Mouse (Mus musculus) 3134 (cell line): Measurements from ENCODE around the gene Sirt3.

Experiments
- DNase-seq: peaks from one replicate; pipeline ENCODE4 v3.0.0-alpha.2; 2011; ENCODE audit warnings: low spot score; ENCODE audit not compliant: insufficient read length; ENCODE audit errors: extremely low read depth

The Sirt3 gene

DNA sequence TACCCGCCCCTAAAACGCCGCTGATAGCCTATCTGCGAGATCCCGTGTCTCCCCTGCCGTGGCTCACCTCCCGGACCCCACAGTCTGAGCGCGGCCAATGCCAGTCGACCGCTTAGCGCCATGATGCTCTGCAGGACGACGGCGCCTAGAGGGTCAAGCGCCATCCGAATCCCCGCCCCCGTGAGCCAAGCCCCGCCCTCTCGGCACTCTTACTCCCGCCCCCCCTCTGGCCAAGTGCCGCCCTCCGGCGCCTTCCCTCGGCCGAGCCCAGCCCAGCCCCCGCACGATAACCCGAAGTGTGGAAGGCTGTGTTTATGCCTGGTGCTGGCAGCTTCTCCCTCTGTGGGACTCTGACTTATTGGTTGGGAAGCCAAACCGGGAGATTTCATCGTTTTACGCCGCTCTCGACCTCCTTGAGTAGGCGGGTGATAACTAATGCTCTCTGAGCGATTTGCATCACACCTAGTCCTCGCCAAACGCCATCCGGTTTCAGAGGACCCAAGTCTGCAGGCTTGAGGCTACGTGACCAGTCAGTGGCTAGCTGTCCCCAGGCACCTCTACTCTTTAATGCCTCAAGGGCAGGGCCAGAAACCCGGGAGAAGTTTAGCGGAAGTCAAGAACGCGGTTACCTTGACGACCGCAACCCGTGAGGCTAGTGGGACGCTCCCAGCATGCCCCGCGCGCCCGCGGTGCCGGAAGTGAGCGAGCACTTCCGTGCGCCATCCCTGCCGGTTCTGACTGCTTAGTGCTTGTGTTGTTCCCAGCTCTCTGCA, at the start of gene Sirt3, which contains the start of gene Psmd13:
TSS of gene Sirt3 (minus strand) at position 614 of the 773 bp plus-strand sequence.
TSS of gene Psmd13 (plus strand) at position 273 of the 773 bp plus-strand sequence.
- peak; percentile 95 for DNase-seq

DNA sequence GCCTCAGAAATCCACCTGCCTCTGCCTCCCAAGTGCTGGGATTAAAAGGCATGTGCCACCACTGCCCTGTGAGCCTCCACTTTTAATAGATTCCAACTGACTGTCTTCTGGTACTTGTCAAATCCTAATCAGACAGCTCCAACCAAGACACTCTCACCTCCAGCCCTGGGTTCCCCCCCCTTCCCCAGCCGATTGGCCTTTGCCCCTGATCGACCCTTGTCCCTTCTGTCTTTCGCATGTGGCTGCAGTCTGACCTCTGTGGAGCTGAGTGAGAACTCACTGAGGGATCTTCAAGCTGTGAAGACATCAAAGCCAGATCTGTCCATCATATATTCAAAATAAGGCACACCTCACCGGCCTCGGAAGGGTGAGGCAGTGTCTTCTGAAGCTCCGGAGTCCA, 45.1 kb upstream of the Sirt3 start:
- no peak for DNase-seq

DNA sequence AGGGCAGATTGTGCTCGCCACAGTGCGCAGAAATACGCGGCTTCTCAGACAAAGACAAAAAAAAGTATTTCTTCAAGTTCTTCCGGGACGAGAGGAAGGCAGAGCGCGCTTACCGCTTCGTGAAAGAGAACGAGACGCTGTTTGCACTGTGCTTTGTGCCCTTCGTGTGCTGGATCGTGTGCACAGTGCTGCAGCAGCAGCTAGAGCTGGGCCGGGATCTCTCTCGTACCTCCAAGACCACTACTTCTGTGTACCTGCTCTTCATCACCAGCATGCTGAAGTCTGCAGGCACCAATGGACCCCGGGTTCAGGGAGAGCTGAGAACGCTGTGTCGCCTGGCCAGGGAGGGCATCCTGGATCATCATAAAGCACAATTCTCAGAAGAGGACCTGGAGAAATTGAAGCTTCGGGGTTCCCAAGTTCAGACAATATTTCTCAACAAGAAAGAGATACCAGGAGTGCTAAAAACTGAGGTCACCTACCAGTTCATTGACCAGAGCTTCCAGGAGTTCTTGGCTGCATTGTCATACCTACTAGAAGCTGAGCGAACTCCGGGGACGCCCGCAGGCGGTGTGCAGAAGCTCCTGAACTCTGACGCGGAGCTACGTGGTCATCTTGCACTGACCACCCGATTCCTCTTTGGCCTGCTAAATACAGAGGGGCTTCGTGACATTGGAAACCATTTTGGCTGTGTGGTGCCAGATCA, 41.1 kb upstream of the Sirt3 start:
- no peak for DNase-seq

DNA sequence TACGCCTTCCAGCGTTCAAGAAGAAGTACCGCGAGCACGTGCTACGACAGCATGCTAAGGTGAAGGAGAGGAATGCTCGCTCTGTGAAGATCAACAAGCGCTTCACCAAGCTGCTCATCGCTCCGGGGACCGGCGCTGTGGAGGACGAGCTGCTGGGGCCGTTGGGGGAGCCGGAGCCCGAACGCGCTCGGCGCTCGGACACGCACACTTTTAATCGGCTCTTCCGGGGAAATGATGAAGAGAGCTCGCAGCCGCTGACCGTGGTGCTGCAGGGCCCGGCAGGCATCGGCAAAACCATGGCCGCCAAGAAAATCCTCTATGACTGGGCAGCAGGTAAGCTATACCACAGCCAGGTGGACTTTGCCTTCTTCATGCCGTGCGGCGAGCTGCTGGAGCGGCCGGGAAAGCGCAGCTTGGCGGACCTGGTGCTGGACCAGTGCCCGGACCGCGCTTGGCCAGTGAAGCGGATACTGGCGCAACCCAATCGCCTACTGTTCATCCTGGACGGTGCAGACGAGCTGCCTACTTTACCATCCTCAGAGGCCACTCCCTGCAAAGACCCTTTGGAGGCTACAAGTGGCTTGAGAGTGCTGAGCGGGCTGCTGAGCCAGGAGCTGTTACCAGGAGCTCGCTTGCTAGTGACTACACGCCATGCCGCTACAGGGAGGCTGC, 40.4 kb upstream of the Sirt3 start:
- no peak for DNase-seq

DNA sequence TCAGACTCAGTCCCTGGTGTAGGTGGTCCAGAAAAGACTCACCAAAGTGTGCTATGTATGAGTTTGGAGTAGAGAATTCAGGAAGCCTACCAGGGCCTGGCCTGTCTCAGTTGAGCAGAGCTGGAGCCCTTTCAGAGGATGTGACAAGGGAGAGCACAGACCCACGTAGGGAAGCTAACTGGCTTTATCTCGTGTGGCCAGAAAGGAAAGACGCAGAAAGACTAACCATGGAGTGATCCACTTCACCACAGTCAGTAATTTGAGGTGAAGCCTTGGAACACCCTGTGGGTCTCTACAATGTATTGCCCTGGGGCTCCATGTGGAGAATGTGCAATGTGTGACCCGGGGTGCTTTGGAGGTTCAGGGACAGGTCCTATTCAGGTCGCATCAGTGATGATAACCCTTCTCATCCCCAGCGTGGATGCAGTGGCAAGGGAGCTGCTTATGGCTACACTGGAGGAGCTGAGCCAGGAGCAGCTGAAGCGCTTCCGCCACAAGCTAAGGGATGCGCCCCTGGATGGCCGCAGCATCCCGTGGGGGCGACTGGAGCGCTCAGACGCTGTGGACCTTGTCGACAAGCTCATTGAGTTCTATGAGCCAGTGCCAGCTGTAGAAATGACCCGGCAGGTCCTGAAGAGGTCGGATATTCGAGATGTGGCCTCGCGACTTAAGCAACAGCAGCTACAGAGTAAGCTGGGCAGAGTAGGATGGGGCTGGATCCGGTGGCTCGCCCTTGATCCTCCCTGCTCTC, 39.3 kb upstream of the Sirt3 start:
- no peak for DNase-seq

DNA sequence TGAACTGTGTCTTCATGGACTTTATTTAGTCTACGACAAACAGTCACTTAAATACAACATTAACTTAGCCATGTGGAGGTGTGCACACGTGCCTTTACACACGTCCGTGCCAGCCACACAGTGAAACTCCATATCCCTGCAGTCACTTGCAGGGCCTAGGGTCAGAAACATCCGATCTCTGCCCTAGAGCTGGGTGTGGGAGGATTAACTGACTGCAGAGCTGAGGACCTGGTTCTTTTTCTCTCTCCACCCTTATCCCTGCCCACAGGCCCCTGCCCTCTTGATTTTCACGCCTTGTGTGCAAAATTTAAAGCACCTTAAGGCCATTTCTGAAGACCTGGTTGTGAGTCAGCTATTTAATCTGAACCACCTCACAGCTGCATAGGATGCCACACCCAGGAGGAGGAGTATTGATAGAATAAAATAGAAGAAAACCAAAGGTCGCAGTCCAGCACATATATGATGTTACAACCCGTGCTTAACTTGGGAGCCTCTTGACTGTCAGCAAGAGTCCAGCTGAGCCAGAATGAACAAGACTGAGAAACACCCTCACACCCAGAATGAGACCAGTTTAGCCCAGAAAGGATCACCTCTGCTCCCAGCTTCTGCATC, 38.4 kb upstream of the Sirt3 start, which contains the start of gene Nlrp6:
TSS of gene Nlrp6 (plus strand) at position 485 of the 612 bp plus-strand sequence.
- no peak for DNase-seq

DNA sequence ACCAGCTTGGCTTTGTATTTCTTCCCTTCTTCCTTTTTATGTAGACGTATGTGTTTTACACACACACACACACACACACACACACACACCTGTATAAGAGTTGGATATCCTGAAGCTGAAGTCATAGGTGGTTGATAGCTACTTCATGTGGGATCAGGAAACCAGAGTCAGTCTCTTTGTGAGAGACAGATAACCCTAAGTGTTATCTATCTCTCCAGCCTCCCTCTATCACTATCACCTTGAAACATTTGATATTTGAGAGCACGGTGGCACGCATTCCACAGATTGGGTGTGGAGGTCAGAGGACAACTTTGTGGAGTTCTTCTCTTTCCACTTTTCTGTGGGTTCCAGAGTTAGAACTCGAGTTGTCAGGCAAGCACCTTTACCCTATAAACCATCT, 37.8 kb upstream of the Sirt3 start:
- no peak for DNase-seq

DNA sequence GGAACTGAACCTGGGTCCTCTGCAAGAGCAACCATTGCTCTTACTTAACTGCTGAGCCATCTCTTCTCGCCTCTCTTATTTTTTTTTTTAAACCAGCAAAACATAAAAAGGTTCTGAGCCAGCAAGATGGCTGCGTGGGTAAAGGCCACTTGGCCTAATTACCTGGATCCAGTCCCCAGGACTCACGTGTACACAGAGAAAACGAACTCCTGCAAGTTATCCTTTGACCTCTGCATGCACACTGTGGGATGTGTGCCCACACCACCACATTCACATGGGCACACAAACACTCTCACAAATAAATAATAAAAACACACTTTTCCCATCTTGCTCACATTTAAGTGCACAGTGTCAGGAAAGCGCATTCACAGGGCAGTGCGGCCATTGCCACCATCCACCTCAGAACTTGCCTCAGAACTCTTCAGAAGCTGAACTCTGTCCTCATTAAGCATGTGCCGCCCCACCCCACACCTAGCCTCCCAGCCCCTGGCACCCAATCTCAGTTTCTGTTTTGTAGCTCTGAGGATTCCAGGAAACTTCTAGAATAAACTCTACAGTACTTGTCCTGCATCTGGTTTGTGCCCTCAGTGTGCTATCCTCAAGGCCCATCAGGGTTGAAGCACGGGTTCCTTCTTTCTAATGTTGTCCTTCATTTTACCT, 32.1 kb upstream of the Sirt3 start:
- DNase-seq = no peak

DNA sequence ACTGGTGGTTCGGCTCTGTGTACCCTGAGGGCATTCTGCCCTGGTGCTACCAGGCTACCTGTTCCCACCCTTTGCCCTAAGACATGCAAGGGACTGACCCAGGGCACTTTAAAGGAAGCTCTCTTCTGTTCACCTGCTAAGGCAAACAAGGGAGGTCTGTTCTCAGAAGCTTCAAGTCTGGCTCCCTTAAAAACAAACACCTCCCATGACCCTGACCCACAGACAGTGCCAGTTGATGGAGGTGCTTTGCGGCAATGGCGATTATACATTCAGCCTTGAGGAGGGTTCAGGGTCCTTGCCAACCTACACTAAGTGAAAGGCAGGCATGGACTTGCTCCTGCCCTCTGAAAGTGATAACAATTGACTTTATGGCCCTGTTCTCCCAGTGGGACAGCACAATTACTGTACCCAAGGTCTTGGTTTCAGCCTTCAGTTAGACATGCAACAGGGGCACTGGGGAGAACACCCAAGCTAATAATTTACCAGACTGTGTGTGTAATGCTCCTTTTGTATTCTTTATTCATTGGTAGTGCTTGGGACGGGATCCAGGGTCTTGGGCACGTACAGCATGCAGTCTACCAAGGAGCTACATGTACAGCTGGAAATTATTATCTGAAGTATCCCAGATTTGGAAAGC, 30.9 kb upstream of the Sirt3 start:
- DNase-seq = no peak

DNA sequence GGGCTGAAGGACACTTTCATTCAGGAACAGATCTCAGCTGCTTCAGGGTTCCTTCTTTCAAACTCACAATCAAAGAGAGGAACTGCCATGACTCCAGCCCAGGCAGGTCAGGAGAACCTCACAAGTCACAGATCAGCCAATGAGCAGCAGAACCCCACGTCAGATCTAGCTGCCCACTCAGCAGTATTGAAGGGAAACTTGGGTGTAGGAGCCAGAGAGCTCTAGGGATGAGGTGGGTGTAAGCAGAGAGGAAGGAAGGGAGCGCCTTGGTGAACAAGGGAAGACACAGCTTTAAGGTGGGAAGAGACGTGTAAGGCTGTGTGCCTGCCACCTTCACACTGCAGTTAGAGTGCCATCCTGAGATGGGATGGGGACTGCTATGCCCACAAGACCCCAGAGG, 30.2 kb upstream of the Sirt3 start:
- DNase-seq = no peak

DNA sequence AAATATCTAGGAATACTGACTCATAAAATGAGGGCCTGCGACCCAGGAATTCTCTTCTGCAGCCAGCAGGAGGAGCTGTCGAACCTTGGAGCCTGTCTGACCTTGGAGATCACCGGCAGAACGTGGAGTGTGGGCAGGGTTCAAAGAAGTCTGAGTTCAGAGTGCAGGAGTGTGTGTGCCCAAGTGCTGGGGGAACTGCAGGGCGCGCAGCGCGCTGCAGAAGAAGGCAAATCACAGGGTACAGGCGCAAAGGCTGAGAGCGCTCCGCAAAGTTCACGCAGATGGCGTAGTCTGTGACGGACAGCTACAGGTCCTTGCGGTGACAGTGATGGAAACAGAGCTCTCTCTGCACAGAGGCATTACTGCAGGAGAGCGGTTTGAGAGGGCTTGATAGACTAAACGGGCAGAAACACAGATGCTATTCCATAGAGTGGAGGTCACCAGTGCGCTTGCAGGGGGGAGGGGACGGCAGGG, 26.6 kb upstream of the Sirt3 start:
- peak; percentile 48 for DNase-seq

DNA sequence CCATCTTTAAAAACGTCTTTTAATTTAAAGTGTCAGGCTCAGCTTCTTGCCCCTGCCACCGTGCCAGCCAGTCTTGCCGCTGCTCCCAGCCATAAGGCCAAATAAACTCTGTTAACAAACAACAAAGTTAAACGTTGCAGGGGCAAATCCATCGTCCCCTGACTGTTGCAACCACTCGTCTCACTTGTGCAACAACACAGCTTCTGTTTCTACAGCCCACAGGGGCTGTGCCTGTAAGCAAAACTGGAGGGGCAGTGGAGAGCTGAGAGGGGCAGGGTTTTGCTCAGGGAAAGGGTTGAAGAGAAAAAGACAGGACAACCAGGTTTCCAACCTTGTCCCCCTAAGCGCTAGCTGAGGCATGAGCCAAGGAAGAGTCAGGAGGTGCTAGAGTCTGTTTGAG, 26.1 kb upstream of the Sirt3 start:
- no peak for DNase-seq

DNA sequence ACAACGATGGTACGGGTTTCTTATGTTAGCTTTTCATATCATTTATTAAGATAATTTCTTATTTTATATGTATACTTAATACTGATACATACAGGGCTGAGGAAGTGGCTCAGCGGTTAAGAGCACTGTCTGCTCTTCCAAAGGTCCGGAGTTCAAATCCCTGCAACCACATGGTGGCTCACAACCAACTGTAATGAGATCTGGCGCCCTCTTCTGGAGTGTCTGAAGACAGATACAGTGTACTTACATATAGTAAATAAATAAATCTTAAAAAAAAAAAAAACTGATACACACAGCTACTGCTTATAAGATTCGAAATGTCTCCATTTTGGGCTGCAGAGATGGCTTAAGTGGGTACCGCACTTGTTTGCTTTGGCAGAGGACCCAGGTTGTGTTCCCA, 25.6 kb upstream of the Sirt3 start:
- DNase-seq = no peak

DNA sequence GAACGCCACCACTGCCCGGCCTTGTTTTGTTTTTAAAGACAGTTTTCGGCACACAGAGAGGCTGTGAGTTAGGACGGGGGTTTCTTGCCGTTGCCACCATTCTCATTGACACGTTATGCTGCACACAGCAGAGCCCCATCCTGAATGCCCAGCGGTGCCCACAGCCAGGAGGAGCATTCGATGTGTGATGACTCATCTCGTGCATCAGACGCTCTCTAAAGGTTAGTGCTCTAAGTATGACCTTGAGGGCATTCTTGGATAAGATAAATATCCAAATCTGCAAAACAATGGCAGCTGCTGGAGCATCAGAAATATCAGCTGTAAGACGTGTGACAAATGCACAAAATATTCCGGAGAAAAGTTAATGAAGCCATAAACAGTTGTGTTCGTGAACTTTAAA, 25.0 kb upstream of the Sirt3 start:
- no peak for DNase-seq

DNA sequence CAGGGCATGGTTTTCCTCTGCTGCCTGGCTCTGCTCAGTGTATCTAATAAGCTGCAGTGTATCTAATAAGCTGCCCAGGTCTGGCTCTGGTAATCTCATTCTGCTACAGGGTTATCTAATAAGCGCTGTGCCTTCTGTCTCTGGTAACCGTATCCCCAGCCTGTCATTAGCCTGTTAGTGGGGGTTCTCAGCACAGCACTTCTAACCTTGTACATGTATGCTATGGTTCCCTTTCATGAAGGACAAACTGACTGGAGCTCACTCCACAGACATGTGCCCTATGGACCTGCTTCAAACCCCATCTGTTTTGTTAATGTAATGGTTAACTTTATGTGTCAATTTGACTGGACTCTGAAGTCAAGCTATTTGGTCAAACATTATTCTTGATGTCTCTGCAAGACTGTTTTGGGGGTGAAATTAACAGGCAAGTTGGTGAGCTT, 23.6 kb upstream of the Sirt3 start:
- no peak for DNase-seq

DNA sequence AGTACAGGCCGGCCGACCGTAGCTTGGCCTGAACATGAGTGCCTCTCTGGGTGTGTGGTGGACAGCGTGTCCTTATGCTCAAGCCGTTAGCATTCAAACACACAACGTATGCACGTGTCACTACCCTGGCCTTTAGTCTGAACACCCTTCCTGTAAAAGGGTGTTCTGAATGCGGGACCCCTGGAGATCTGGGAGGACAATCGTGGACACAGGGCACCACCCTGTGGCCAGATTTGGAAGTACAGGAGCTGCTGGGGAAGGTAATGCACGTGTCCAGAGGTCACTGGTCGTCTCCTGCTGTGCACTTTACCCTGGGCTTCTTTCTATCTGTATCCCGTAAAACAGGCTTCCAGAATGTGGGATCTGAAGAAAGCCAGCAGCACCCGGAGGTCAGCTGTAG, 21.1 kb upstream of the Sirt3 start:
- DNase-seq = peak; percentile 38

DNA sequence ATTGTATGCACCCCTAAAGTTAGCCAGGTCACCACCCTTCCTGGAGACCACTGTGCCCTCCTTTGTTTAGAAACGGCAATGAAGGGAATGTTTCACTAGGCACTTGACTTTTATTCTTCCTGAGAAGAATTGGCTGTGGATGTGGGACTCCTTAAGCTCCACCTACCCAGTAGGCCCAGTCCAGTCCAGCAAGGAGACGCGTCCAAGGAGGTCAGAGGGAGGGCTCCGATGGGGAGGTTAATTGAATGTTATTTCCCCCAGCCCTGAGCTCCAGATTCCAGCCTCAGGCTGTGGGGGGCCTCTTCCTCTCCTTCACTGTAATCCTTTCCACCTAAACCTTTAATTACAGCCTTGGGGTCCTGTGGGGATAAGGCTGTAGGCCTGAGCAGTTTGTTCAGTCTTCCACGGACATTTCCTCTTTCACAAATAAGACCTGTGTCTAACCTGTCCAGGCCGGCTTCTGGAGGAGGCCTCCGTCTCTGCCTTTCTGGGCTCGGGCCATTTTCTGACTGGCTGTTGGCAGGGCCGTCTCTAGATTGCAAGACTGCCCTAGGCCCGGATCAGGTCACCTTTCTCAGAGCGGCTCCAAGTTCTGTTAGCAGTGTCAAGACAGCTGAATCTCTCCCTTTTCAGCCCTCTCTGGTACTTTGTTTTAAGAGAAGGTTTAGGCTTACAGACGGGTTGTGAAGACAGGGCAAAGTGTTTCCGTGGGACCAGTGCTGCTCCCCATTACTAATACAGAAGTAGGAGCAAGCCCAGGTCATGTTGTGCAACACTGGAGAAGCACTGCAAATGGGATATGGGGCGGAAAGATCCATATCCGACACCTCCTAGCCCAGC, 20.1 kb upstream of the Sirt3 start:
- DNase-seq = no peak

DNA sequence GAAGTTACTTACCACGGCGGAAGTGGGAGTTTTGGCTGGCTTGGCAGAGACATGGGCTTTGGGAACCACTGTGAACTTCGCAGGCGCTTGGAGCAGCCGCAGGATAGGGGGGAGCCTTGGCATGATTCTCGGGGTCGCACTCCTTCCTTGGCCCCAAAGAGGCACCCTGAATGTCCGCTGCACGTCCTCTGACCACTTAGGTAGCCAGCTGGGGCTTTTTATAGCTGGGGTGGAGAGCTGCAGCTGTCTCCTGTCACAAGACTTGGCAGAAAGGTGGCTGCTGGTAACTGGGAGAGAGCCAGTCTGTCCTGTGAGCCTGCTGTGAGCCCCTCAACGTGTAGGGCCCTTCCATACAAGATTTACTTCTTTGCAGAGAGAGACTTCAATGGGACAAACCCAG, 18.1 kb upstream of the Sirt3 start, which contains the start of gene Cox8b:
TSS of gene Cox8b (minus strand) at position 227 of the 400 bp plus-strand sequence.
- DNase-seq = no peak
